8 mouse cellular contexts compared by ENCODE assay signal in the genomic region with DNA sequence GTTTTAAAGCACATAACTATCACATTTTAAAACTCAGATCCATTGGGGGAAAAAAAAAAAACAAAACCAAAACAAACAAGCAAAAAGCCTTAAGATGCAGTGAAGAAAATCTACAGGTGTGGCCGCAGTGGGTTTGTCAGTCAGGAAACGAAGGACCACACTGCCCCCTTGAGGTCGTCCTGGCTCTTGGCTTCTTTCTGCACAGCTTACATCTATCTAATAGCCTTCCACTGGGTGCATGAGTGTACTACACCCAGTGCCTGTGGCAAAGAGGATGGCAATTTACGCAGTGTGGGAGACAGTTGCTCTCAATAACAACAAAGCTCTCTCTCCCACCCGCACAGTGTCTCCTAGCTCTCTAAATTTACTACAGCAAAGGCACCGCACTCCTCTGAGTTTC. TPM values are rescaled to one million over a fixed set of nuclear protein-coding genes. Genes with fewer than 3 reads are reported as not detected.
A peak's percentile ranks its signal among the peaks of the same experiment; 100 is the strongest.
DNase-seq lines count a peak whose midpoint lies in the region; ATAC-seq lines count a peak whose summit lies in the region.

No protein-coding gene starts in this region.

- ATAC-seq in neural tube, embryonic 15.5 days (ENCODE audit: low FRiP score): no peak
- ATAC-seq in erythroid progenitor cell, adult 5-6 weeks (replicated peaks; ENCODE audit: low FRiP score, poor library complexity, severe bottlenecking): peak; percentile 73
- ATAC-seq in limb, embryonic 11.5 days (ENCODE audit: insufficient number of reproducible peaks, low FRiP score, low TSS enrichment, low read depth): no peak

- no peaks in the 10 kb centered on the region for H3K4me1 ChIP-seq in neural tube, embryonic 15.5 days
- no peaks in the 10 kb centered on the region for H3K4me1 ChIP-seq in limb, embryonic 11.5 days (ENCODE audit: control insufficient read depth, insufficient read depth, low read length)

- H3K27ac ChIP-seq in neural tube, embryonic 15.5 days (replicated peaks): no peak overlapping the region
- H3K27ac ChIP-seq in limb, embryonic 11.5 days (replicated peaks; ENCODE audit: low read depth, low read length): no peak overlapping the region

- no peak overlapping the region for H3K9ac ChIP-seq in neural tube, embryonic 15.5 days (replicated peaks)
- no peak overlapping the region for H3K9ac ChIP-seq in limb, embryonic 11.5 days (ENCODE audit: low read length)

- no peaks in the 10 kb centered on the region for H3K27me3 ChIP-seq in neural tube, embryonic 15.5 days (replicated peaks)
- H3K27me3 ChIP-seq in limb, embryonic 11.5 days (ENCODE audit: control insufficient read depth, insufficient read depth, low read length): no peaks in the 10 kb centered on the region

- H3K4me2 ChIP-seq in neural tube, embryonic 15.5 days: no peak overlapping the region
- H3K4me2 ChIP-seq in limb, embryonic 11.5 days (ENCODE audit: low read depth, severe bottlenecking): no peak overlapping the region

- peak; percentile 25 for DNase-seq in neural tube, embryonic 10.5 days (ENCODE audit: extremely low spot score, low spot score)
- peak; percentile 87 for DNase-seq in brain, adult 2 months (ENCODE audit: low read depth, low spot score)
- peak; percentile 77 for DNase-seq in kidney, adult 18-20 months
- peak; percentile 74 for DNase-seq in limb, embryonic 11.5 days (ENCODE audit: low spot score)
- DNase-seq in natural killer cell, adult 2 months (ENCODE audit: low spot score in 2 of 2): peak; percentile 58 to 78
- peak; percentile 41 to 43 for DNase-seq in thymus, adult 18-20 months

- WGBS in neural tube, embryonic 15.5 days: 60% methylated on average over 6 of the region's 6 CpGs
- 62% methylated on average over 6 of the region's 6 CpGs for WGBS in limb, embryonic 11.5 days

- no peaks in the 10 kb centered on the region for H3K9me3 ChIP-seq in neural tube, embryonic 15.5 days (replicated peaks)
- H3K9me3 ChIP-seq in limb, embryonic 11.5 days (ENCODE audit: control insufficient read depth, low read length): no peaks in the 10 kb centered on the region

- no peak overlapping the region for H3K4me3 ChIP-seq in neural tube, embryonic 15.5 days (replicated peaks)
- H3K4me3 ChIP-seq in limb, embryonic 11.5 days (ENCODE audit: low read depth, low read length): no peak overlapping the region

- peaks cover 8% of the 10 kb centered on the region for H3K36me3 ChIP-seq in neural tube, embryonic 15.5 days
- no peaks in the 10 kb centered on the region for H3K36me3 ChIP-seq in limb, embryonic 11.5 days (ENCODE audit: control insufficient read depth, insufficient read depth, low read length)

RNA-seq across cellular contexts. Expression of a gene that starts 19.8 kb away (rescaled TPM):
- polyA plus RNA-seq in neural tube, embryonic 15.5 days (2015; fragmentation: Nextera tagmentation; extraction: Ambion mirVana): 2.0 and 3.3 TPM in 2 replicates
- total RNA-seq in erythroid progenitor cell, adult 5-6 weeks (2015; ENCODE audit: low replicate concordance): 8.8 and 11.2 TPM in 2 replicates
- 4.5 and 6.0 TPM in 2 replicates for total RNA-seq in erythroid progenitor cell, adult 5-6 weeks (2017; ENCODE audit: low replicate concordance)
- polyA plus RNA-seq in limb, embryonic 11.5 days (2014; fragmentation: Nextera tagmentation; extraction: Ambion mirVana): 4.1 and 4.4 TPM in 2 replicates

RNA-seq across cellular contexts. Expression of a gene that starts 36.6 kb away (rescaled TPM):
- 1.4 and 1.7 TPM in 2 replicates for polyA plus RNA-seq in neural tube, embryonic 15.5 days (2015; fragmentation: Nextera tagmentation; extraction: Ambion mirVana)
- 1.4 and 4.2 TPM in 2 replicates for total RNA-seq in erythroid progenitor cell, adult 5-6 weeks (2015; ENCODE audit: low replicate concordance)
- total RNA-seq in erythroid progenitor cell, adult 5-6 weeks (2017; ENCODE audit: low replicate concordance): 2.6 and 3.3 TPM in 2 replicates
- 0.94 and 1.0 TPM in 2 replicates for polyA plus RNA-seq in limb, embryonic 11.5 days (2014; fragmentation: Nextera tagmentation; extraction: Ambion mirVana)

Comparison
In these comparisons a context has a peak if more than half of its experiments do, and no peak if none do; other contexts are left out.
1. DNase-seq: peak in every context shown above with its lines; median percentile 87 in brain, adult 2 months; 77 in kidney, adult 18-20 months; 74 in limb, embryonic 11.5 days; 68 in natural killer cell, adult 2 months; 42 in thymus, adult 18-20 months; 25 in neural tube, embryonic 10.5 days.